ENCODE assay signal across 9 mouse cellular contexts in the genomic region with DNA sequence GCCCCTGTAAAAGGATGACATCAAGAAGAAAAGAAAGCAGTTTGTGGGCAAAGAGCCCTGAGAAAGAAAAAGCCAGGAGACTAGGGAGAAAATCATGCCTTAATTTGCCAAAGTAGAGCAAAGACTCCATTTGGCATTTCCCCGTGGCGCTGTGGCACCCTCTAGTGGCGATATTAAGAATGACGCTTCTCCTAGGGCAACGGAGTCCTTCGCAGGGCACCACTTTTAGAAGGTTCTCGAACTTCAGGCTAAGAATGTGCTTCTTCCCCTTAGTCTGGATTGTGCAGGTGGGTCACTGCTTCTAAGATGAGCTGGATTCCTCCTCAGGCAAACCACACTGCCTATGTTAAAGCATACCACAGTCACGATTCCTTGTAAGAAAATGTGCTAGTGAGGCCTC. TPM values are rescaled to one million over a fixed set of nuclear protein-coding genes. Genes with fewer than 3 reads are reported as not detected.
A peak's percentile ranks its signal among the peaks of the same experiment; 100 is the strongest.
DNase-seq lines count a peak whose midpoint lies in the region; ATAC-seq and TF ChIP-seq lines count a peak whose summit lies in the region.
"Had no signal": no experiment of that assay in that cellular context is flagged by ENCODE, and none has a peak within 500 bp of the region (broad histone marks: within the 10 kb centered on the region; RNA-seq: fewer than 3 reads in every experiment).

No protein-coding gene starts in this region.

- H3K4me2 ChIP-seq in lung, embryonic 14.5 days, result no peak overlapping the region
- H3K4me2 ChIP-seq: hindbrain, embryonic 15.5 days had no signal

- ATAC-seq in CD4-positive, CD25-positive, alpha-beta regulatory T cell, adult 4 months, result peak; percentile 35
- peak; percentile 64 for ATAC-seq in erythroid progenitor cell, adult 5-6 weeks (replicated peaks; ENCODE audit: low FRiP score, poor library complexity, severe bottlenecking)
- peak; percentile 55; the same call in 1 of the 2 replicates for ATAC-seq in lung, embryonic 14.5 days (ENCODE audit: insufficient read depth)

- no peaks in the 10 kb centered on the region for H3K36me3 ChIP-seq in lung, embryonic 14.5 days (ENCODE audit: insufficient read depth)
- H3K36me3 ChIP-seq: hindbrain, embryonic 15.5 days had no signal

- peak; percentile 70 for DNase-seq in 416B (ENCODE audit: low read depth)
- DNase-seq in brain, embryonic 14.5 days (ENCODE audit: low read depth), result peak; percentile 74
- peak; percentile 89 for DNase-seq in induced T-regulatory cell, adult 2 months (ENCODE audit: low read depth)
- peak; percentile 92 for DNase-seq in lung, embryonic 14.5 days
- DNase-seq in retina, postnatal 1 day, result peak; percentile 71
- peak; percentile 55 to 56 for DNase-seq in urinary bladder, postnatal 36 days (ENCODE audit: low spot score in 2 of 2)

- no peaks in the 10 kb centered on the region for H3K27me3 ChIP-seq in lung, embryonic 14.5 days (ENCODE audit: insufficient read depth, low read length)

- no peak for TF ChIP-seq POLR2A in brain, embryonic 14.5 days (IDR thresholded peaks at IDR 0.05; ENCODE audit: borderline replicate concordance, extremely low read depth, insufficient read depth, insufficient read length, poor library complexity, severe bottlenecking)

- H3K9ac ChIP-seq in lung, embryonic 14.5 days, result no peak overlapping the region
- H3K9ac ChIP-seq: hindbrain, embryonic 15.5 days had no signal

- TF ChIP-seq CTCF in brain, embryonic 14.5 days (IDR thresholded peaks at IDR 0.05; ENCODE audit: borderline replicate concordance, extremely low read depth, insufficient read depth, insufficient read length), result peak; percentile 98
- TF ChIP-seq CTCF in lung, embryonic 14.5 days (IDR thresholded peaks at IDR 0.05; ENCODE audit: low read depth), result peak; percentile 99

- WGBS in lung, embryonic 14.5 days, result 19% methylated on average over 8 of the region's 8 CpGs

- H3K9me3 ChIP-seq in lung, embryonic 14.5 days (ENCODE audit: low read depth, low read length), result no peaks in the 10 kb centered on the region
- H3K9me3 ChIP-seq: hindbrain, embryonic 15.5 days had no signal

- no peak overlapping the region for H3K27ac ChIP-seq in lung, embryonic 14.5 days (ENCODE audit: low read depth)
- H3K27ac ChIP-seq: hindbrain, embryonic 15.5 days had no signal

- H3K4me1 ChIP-seq in lung, embryonic 14.5 days (ENCODE audit: insufficient read depth), result no peaks in the 10 kb centered on the region
- H3K4me1 ChIP-seq: hindbrain, embryonic 15.5 days had no signal

- no peak overlapping the region for H3K4me3 ChIP-seq in lung, embryonic 14.5 days (ENCODE audit: low read depth, low read length)
- H3K4me3 ChIP-seq: hindbrain, embryonic 15.5 days had no signal

RNA-seq across cellular contexts. Expression of a gene that starts 50.6 kb away (rescaled TPM):
- 10 to 100 TPM in 1 of 2 experiments, 1 to 10 TPM in 1; 9.2 to 11.5 TPM for polyA plus RNA-seq in CD4-positive, CD25-positive, alpha-beta regulatory T cell, adult 4 months (2017; shearing (Covaris generic))
- polyA plus RNA-seq in brain, embryonic 14.5 days (2012; rRNA removed), result 0.16 and 0.42 TPM in 2 replicates
- 34.2 and 38.6 TPM in 2 replicates for total RNA-seq in erythroid progenitor cell, adult 5-6 weeks (2015; ENCODE audit: low replicate concordance)
- 40.8 and 42.7 TPM in 2 replicates for total RNA-seq in erythroid progenitor cell, adult 5-6 weeks (2017; ENCODE audit: low replicate concordance)
- 0.69 and 1.0 TPM in 2 replicates for polyA plus RNA-seq in lung, embryonic 14.5 days (2014; fragmentation: Nextera tagmentation; extraction: Ambion mirVana)
- polyA plus RNA-seq: hindbrain, embryonic 15.5 days had no signal

RNA-seq across cellular contexts. Expression of a gene that starts 54.4 kb away (rescaled TPM):
- polyA plus RNA-seq in CD4-positive, CD25-positive, alpha-beta regulatory T cell, adult 4 months (2017; shearing (Covaris generic)), result 1 to 10 TPM; 1.4 to 2.0 TPM
- polyA plus RNA-seq in brain, embryonic 14.5 days (2012; rRNA removed), result 1.2 and 1.5 TPM in 2 replicates
- 2.5 and 3.4 TPM in 2 replicates for total RNA-seq in erythroid progenitor cell, adult 5-6 weeks (2015; ENCODE audit: low replicate concordance)
- total RNA-seq in erythroid progenitor cell, adult 5-6 weeks (2017; ENCODE audit: low replicate concordance), result 2.8 TPM in 1 of 2 replicates, not detected in the other
- polyA plus RNA-seq in lung, embryonic 14.5 days (2014; fragmentation: Nextera tagmentation; extraction: Ambion mirVana), result 7.7 and 7.9 TPM in 2 replicates
